Mouse (Mus musculus): ENCODE results near the gene Wdr89. TPM values are rescaled to one million over a fixed set of nuclear protein-coding genes. Genes with fewer than 3 reads are reported as not detected.

Gene Wdr89
- polyA plus RNA-seq, 2 experiments, result 8.9 to 11.3 TPM

GRCm38 (mm10) chr12:75668221-75668620 is 1.1 kb downstream of the Wdr89 start:
- DNase-seq (ENCODE audit: low spot score) (no peak), ATAC-seq (ENCODE audit: low FRiP score, low read depth) (no peak)
- H3K9ac ChIP-seq (ENCODE audit: low read depth, low read length, severe bottlenecking), result no peak overlapping the region
- 93% methylated on average over 2 of the region's 2 CpGs for WGBS
- no peak overlapping the region; the same call in 1 of the 2 replicates for H3K4me3 ChIP-seq (replicated peaks; ENCODE audit: low read length)
- peak overlapping the region; percentile 61; the same call in 1 of the 2 replicates for H3K4me2 ChIP-seq (replicated peaks; ENCODE audit: low read depth, low read length, severe bottlenecking)
- peaks cover 6% of the 10 kb centered on the region; the same call in 1 of the 2 replicates for H3K4me1 ChIP-seq (ENCODE audit: control insufficient read depth, insufficient read depth, low read length)
- H3K36me3 ChIP-seq (ENCODE audit: control insufficient read depth, insufficient read depth, low read length), result no peaks in the 10 kb centered on the region
- no peaks in the 10 kb centered on the region for H3K9me3 ChIP-seq (ENCODE audit: control insufficient read depth, low read length)
- TF ChIP-seq POLR2A (IDR thresholded peaks at IDR 0.05; ENCODE audit: borderline replicate concordance, extremely low read depth, insufficient read depth, insufficient read length), result no peak
- no peaks in the 10 kb centered on the region for H3K27me3 ChIP-seq (ENCODE audit: control insufficient read depth, insufficient read depth, low read length)
- no peak overlapping the region for H3K27ac ChIP-seq (replicated peaks; ENCODE audit: low read depth, low read length)

- H3K4me3 ChIP-seq (replicated peaks; ENCODE audit: low read length), result no peak overlapping the region
- H3K27ac ChIP-seq (replicated peaks; ENCODE audit: low read depth, low read length), result no peak overlapping the region
- TF ChIP-seq POLR2A (IDR thresholded peaks at IDR 0.05; ENCODE audit: borderline replicate concordance, extremely low read depth, insufficient read depth, insufficient read length), result no peak
- no peaks in the 10 kb centered on the region for H3K27me3 ChIP-seq (ENCODE audit: control insufficient read depth, insufficient read depth, low read length)
- no peak overlapping the region for H3K4me2 ChIP-seq (replicated peaks; ENCODE audit: low read depth, low read length, severe bottlenecking)
- DNase-seq (ENCODE audit: low spot score), result no peak
- no peak for ATAC-seq (ENCODE audit: low FRiP score, low read depth)
- no peaks in the 10 kb centered on the region for H3K36me3 ChIP-seq (ENCODE audit: control insufficient read depth, insufficient read depth, low read length)
- H3K4me1 ChIP-seq (ENCODE audit: control insufficient read depth, insufficient read depth, low read length), result peaks cover 6% of the 10 kb centered on the region; the same call in 1 of the 2 replicates
- H3K9me3 ChIP-seq (ENCODE audit: control insufficient read depth, low read length), result no peaks in the 10 kb centered on the region
- H3K9ac ChIP-seq (ENCODE audit: low read depth, low read length, severe bottlenecking), result no peak overlapping the region
Measured at GRCm38 (mm10) chr12:75666939-75667338, 2.4 kb downstream of the Wdr89 start.

GRCm38 (mm10) chr12:75664516-75664810 is 4.9 kb downstream of the Wdr89 start:
- WGBS, result 25% methylated on average over 6 of the region's 6 CpGs
- H3K27me3 ChIP-seq (ENCODE audit: control insufficient read depth, insufficient read depth, low read length), result no peaks in the 10 kb centered on the region
- H3K4me2 ChIP-seq (replicated peaks; ENCODE audit: low read depth, low read length, severe bottlenecking), result no peak overlapping the region
- H3K4me1 ChIP-seq (ENCODE audit: control insufficient read depth, insufficient read depth, low read length), result no peaks in the 10 kb centered on the region
- H3K27ac ChIP-seq (replicated peaks; ENCODE audit: low read depth, low read length), result no peak overlapping the region
- H3K9ac ChIP-seq (ENCODE audit: low read depth, low read length, severe bottlenecking), result no peak overlapping the region
- ATAC-seq (ENCODE audit: low FRiP score, low read depth), result no peak
- no peaks in the 10 kb centered on the region for H3K36me3 ChIP-seq (ENCODE audit: control insufficient read depth, insufficient read depth, low read length)
- no peak for TF ChIP-seq POLR2A (IDR thresholded peaks at IDR 0.05; ENCODE audit: borderline replicate concordance, extremely low read depth, insufficient read depth, insufficient read length)
- DNase-seq (ENCODE audit: low spot score), result no peak
- H3K4me3 ChIP-seq (replicated peaks; ENCODE audit: low read length), result no peak overlapping the region
- H3K9me3 ChIP-seq (ENCODE audit: control insufficient read depth, low read length), result no peaks in the 10 kb centered on the region

DNA sequence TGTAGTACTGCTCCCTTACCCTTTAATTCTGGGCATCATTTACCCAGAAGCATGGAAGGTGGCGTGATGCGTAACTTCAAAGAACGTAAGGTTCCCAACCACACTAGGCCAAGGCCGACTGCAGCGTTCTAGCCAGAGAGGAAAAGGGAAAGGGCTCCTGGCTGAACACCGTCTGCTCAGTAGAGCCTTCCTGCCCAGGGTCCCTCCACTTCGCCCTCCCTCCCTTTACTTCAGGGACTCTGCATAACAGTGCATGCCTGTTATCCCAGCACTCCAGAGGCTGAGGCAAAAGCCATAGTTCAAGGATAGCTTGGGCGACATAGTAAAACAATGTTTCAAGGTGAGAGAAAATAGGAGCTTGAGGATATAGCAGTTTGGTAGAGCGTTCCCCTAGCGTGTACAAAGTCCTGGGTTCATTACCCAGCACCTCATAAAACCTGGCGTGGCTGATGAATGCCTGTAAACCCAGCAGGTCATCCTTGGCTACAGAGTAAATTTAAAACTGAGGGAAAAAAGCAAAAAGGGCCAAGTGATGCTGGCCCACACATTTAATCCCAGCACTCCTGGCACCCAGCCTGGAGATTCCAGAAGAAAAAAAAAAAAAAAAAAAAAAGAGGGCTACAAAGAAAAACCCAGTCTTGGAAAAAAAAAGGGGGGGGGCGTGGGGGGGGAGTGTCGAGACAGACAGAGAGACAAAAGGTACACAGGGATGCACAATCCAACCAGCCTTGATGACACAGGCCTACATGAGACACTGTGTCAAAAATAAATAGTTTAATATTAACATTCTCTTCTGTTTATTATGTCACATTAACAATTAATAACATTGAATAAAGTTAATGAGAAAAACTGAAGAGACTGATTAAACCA is 5.5 kb downstream of the Wdr89 start:
- ATAC-seq (ENCODE audit: low FRiP score, low read depth), result peak; percentile 82

DNA sequence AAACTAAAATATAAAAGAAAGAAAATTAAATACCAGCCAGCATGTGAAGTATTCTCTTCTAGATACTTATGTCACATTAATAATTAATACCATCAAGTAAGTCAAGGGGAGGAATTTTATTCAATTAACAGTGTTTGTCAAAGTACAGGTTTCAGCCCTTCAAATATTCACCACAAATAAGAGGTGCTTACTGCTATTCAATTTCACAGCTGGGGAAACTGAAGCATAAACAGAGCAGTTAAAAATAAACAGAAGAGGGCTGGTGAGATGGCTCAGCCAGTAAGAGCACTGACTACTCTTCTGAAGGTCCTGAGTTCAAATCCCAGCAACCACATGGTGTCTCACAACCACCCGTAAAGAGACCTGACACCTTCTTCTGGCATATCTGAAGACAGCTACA is 7.0 kb downstream of the Wdr89 start:
- Histone ChIP-seq H3K27ac (replicated peaks; ENCODE audit: low read depth, low read length) (no peak overlapping the region), H3K4me1 (ENCODE audit: control insufficient read depth, insufficient read depth, low read length) (no peaks in the 10 kb centered on the region), H3K27me3 (ENCODE audit: control insufficient read depth, insufficient read depth, low read length) (no peaks in the 10 kb centered on the region), H3K4me2 (replicated peaks; ENCODE audit: low read depth, low read length, severe bottlenecking) (no peak overlapping the region), H3K4me3 (replicated peaks; ENCODE audit: low read length) (no peak overlapping the region), H3K36me3 (ENCODE audit: control insufficient read depth, insufficient read depth, low read length) (no peaks in the 10 kb centered on the region), H3K9me3 (ENCODE audit: control insufficient read depth, low read length) (no peaks in the 10 kb centered on the region), H3K9ac (ENCODE audit: low read depth, low read length, severe bottlenecking) (no peak overlapping the region)
- ATAC-seq (ENCODE audit: low FRiP score, low read depth) (no peak), DNase-seq (ENCODE audit: low spot score) (no peak)
- no peak for TF ChIP-seq POLR2A (IDR thresholded peaks at IDR 0.05; ENCODE audit: borderline replicate concordance, extremely low read depth, insufficient read depth, insufficient read length)
- WGBS, result 86% methylated on average over 1 of the region's 1 CpGs

More for the DNA sequence above, 5.5 kb downstream of the Wdr89 start:
- DNase-seq (ENCODE audit: low spot score), result peak; percentile 37
- H3K27me3 ChIP-seq (ENCODE audit: control insufficient read depth, insufficient read depth, low read length), result no peaks in the 10 kb centered on the region
- H3K4me2 ChIP-seq (replicated peaks; ENCODE audit: low read depth, low read length, severe bottlenecking), result no peak overlapping the region
- H3K4me3 ChIP-seq (replicated peaks; ENCODE audit: low read length), result no peak overlapping the region
- 25% methylated on average over 13 of the region's 13 CpGs for WGBS
- no peaks in the 10 kb centered on the region for H3K9me3 ChIP-seq (ENCODE audit: control insufficient read depth, low read length)
- 0 out of 2 replicates have a peak overlapping the region, but pooled peaks have one; percentile 12 for H3K9ac ChIP-seq (ENCODE audit: low read depth, low read length, severe bottlenecking)
- H3K4me1 ChIP-seq (ENCODE audit: control insufficient read depth, insufficient read depth, low read length), result no peaks in the 10 kb centered on the region
- TF ChIP-seq POLR2A (IDR thresholded peaks at IDR 0.05; ENCODE audit: borderline replicate concordance, extremely low read depth, insufficient read depth, insufficient read length), result no peak
- no peaks in the 10 kb centered on the region for H3K36me3 ChIP-seq (ENCODE audit: control insufficient read depth, insufficient read depth, low read length)
- 0 out of 2 replicates have a peak overlapping the region, but pooled peaks have one; percentile 2 for H3K27ac ChIP-seq (replicated peaks; ENCODE audit: low read depth, low read length)

All from limb, embryonic 14.5 days (tissue).